Mouse (Mus musculus) embryonic facial prominence, embryonic 11.5 days (tissue): ENCODE measurements around the gene Iqschfp. TPM values are rescaled to one million over a fixed set of nuclear protein-coding genes. Genes with fewer than 3 reads are reported as not detected.

Experiments used
- ATAC-seq: fragments of 200-750 bp; cut with Nextera tagmentation; replicated peaks from 2 replicates; pipeline ENCODE4 v1.8.0; 2017; ENCODE audit warnings: low read depth; ENCODE audit not compliant: insufficient number of reproducible peaks, low FRiP score, low TSS enrichment
- DNase-seq: peaks from one replicate; pipeline ENCODE4 v3.0.0-alpha.2; 2015; ENCODE audit warnings: low spot score
- H3K27ac ChIP-seq: fragments of 300-500 bp; sonication (generic); replicated peaks from 2 replicates; pipeline ENCODE4 v1.5.1; 2014; ENCODE audit warnings: mild to moderate bottlenecking, low read depth, low read length, control low read depth
- H3K27me3 ChIP-seq: fragments of 300-500 bp; sonication (generic); 2 replicates; pipeline ENCODE4 v1.6.1; 2014; ENCODE audit warnings: mild to moderate bottlenecking, low read length, moderate library complexity, mixed read lengths; ENCODE audit not compliant: control insufficient read depth, insufficient read depth
- H3K36me3 ChIP-seq: fragments of 300-500 bp; sonication (generic); replicated peaks from 2 replicates; pipeline ENCODE4 v1.6.1; 2014; ENCODE audit warnings: low read depth, mild to moderate bottlenecking, low read length, moderate library complexity, mixed read lengths; ENCODE audit not compliant: control insufficient read depth, insufficient read depth
- H3K4me1 ChIP-seq: fragments of 300-500 bp; sonication (generic); 2 replicates; pipeline ENCODE4 v1.6.1; 2014; ENCODE audit warnings: low read length, mixed read lengths; ENCODE audit not compliant: control insufficient read depth, insufficient read depth
- H3K4me2 ChIP-seq: fragments of 300-500 bp; sonication (generic); 2 replicates; pipeline ENCODE4 v1.6.1; 2014; ENCODE audit warnings: low read depth, mild to moderate bottlenecking, control low read depth, low read length, moderate library complexity
- H3K4me3 ChIP-seq: fragments of 300-500 bp; sonication (generic); 2 replicates; pipeline ENCODE4 v1.5.1; 2014; ENCODE audit warnings: low read depth, low read length, control low read depth
- H3K9ac ChIP-seq: fragments of 300-500 bp; sonication (generic); replicated peaks from 2 replicates; pipeline ENCODE4 v1.6.1; 2014; ENCODE audit warnings: mild to moderate bottlenecking, control low read depth, low read length
- H3K9me3 ChIP-seq: fragments of 300-500 bp; sonication (generic); replicated peaks from 2 replicates; pipeline ENCODE4 v1.6.1; 2016; ENCODE audit warnings: mild to moderate bottlenecking, low read length, inconsistent platforms, mixed read lengths; ENCODE audit not compliant: control insufficient read depth
- WGBS: fragments of 180-500 bp; shearing (Covaris S2); extraction: QIAGEN DNeasy Blood & Tissue Kit; methylation state at CpG from one replicate; pipeline ENCODE4 v1.1.7; 2014; 5-methylcytosine and 5-hydroxymethylcytosine counted together
- polyA plus RNA-seq: library from polyadenylated mRNA; unstranded; fragments of >200 nt; fragmentation: Nextera tagmentation; extraction: Ambion mirVana; gene quantifications from 2 replicates; pipeline ENCODE4 v1.2.1, GENCODE M21; 2014

Iqschfp gene
- polyA plus RNA-seq, 1 experiment from 2014 or later = 0.87 TPM

- Histone ChIP-seq H3K4me3 (peak overlapping the region; percentile 54), H3K4me1 (no peaks in the 10 kb centered on the region), H3K9me3 (no peaks in the 10 kb centered on the region), H3K27ac (peak overlapping the region; percentile 61), H3K27me3 (no peaks in the 10 kb centered on the region; the same call in 1 of the 2 replicates), H3K4me2 (peak overlapping the region; percentile 97), H3K9ac (peak overlapping the region; percentile 60), H3K36me3 (no peaks in the 10 kb centered on the region)
- WGBS = 1% methylated on average over 12 of the region's 12 CpGs
- peak; percentile 66 for DNase-seq
- peak; percentile 9 for ATAC-seq
These were observed 601.1 kb downstream of the Iqschfp start for GRCm38 (mm10) chr3:68493170-68493585.

GRCm38 (mm10) chr3:68493586-68494295 is 601.7 kb downstream of the Iqschfp start:
- H3K4me1 ChIP-seq = no peaks in the 10 kb centered on the region
- WGBS = under 1% methylated on average over 66 of the region's 70 CpGs
- H3K27me3 ChIP-seq = no peaks in the 10 kb centered on the region; the same call in 1 of the 2 replicates
- peak overlapping the region; percentile 61 for H3K27ac ChIP-seq
- H3K4me2 ChIP-seq = peak overlapping the region; percentile 97
- H3K9ac ChIP-seq = peak overlapping the region; percentile 60
- DNase-seq = peak; percentile 88
- H3K4me3 ChIP-seq = peak overlapping the region; percentile 54
- ATAC-seq = peak; percentile 77
- no peaks in the 10 kb centered on the region for H3K9me3 ChIP-seq
- no peaks in the 10 kb centered on the region for H3K36me3 ChIP-seq

GRCm38 (mm10) chr3:68494296-68495095 is 602.5 kb downstream of the Iqschfp start:
- WGBS = under 1% methylated on average over 68 of the region's 68 CpGs
- Histone ChIP-seq H3K27me3 (no peaks in the 10 kb centered on the region; the same call in 1 of the 2 replicates), H3K4me1 (no peaks in the 10 kb centered on the region), H3K4me3 (peak overlapping the region; percentile 54), H3K4me2 (peak overlapping the region; percentile 97), H3K9me3 (no peaks in the 10 kb centered on the region), H3K36me3 (no peaks in the 10 kb centered on the region), H3K27ac (peak overlapping the region; percentile 65; the same call in 1 of the 2 replicates), H3K9ac (peak overlapping the region; percentile 60)
- ATAC-seq = peak; percentile 50
- DNase-seq = peak; percentile 59

GRCm38 (mm10) chr3:68495096-68495735 is 603.2 kb downstream of the Iqschfp start:
- DNase-seq = peak; percentile 68
- ATAC-seq = peak; percentile 54
- Histone ChIP-seq H3K4me2 (peak overlapping the region; percentile 97), H3K27me3 (no peaks in the 10 kb centered on the region; the same call in 1 of the 2 replicates), H3K4me1 (no peaks in the 10 kb centered on the region), H3K9me3 (no peaks in the 10 kb centered on the region), H3K9ac (peak overlapping the region; percentile 60), H3K27ac (peak overlapping the region; percentile 65), H3K4me3 (peak overlapping the region; percentile 54), H3K36me3 (no peaks in the 10 kb centered on the region)
- 0% methylated on average over 36 of the region's 38 CpGs for WGBS

GRCm38 (mm10) chr3:68495736-68496242 is 603.8 kb downstream of the Iqschfp start:
- H3K36me3 ChIP-seq = no peaks in the 10 kb centered on the region
- H3K4me2 ChIP-seq = peak overlapping the region; percentile 97
- DNase-seq (peak; percentile 63), ATAC-seq (0 out of 2 replicates have a peak, but pooled peaks have one; percentile 3)
- H3K9ac ChIP-seq = peak overlapping the region; percentile 60; the same call in 1 of the 2 replicates
- H3K4me1 ChIP-seq = no peaks in the 10 kb centered on the region
- H3K9me3 ChIP-seq = no peaks in the 10 kb centered on the region
- H3K27ac ChIP-seq = peak overlapping the region; percentile 65
- H3K4me3 ChIP-seq = peak overlapping the region; percentile 54
- WGBS = 1% methylated on average over 9 of the region's 9 CpGs
- no peaks in the 10 kb centered on the region; the same call in 1 of the 2 replicates for H3K27me3 ChIP-seq

GRCm38 (mm10) chr3:68496513-68496912 is 604.5 kb downstream of the Iqschfp start:
- Histone ChIP-seq H3K9me3 (no peaks in the 10 kb centered on the region), H3K27me3 (no peaks in the 10 kb centered on the region; the same call in 1 of the 2 replicates), H3K36me3 (no peaks in the 10 kb centered on the region), H3K4me1 (no peaks in the 10 kb centered on the region), H3K4me2 (peak overlapping the region; percentile 16; the same call in 1 of the 2 replicates), H3K27ac (no peak overlapping the region), H3K4me3 (peak overlapping the region; percentile 19; the same call in 1 of the 2 replicates), H3K9ac (no peak overlapping the region)
- ATAC-seq = no peak
- WGBS = 50% methylated on average over 6 of the region's 6 CpGs
- no peak for DNase-seq

- DNase-seq (no peak), ATAC-seq (no peak)
- no peaks in the 10 kb centered on the region for H3K36me3 ChIP-seq
- no peak overlapping the region for H3K4me3 ChIP-seq
- no peaks in the 10 kb centered on the region for H3K4me1 ChIP-seq
- no peak overlapping the region for H3K4me2 ChIP-seq
- 73% methylated on average over 6 of the region's 6 CpGs for WGBS
- H3K9ac ChIP-seq = no peak overlapping the region
- H3K27me3 ChIP-seq = no peaks in the 10 kb centered on the region
- no peaks in the 10 kb centered on the region for H3K9me3 ChIP-seq
- no peak overlapping the region for H3K27ac ChIP-seq
These were observed 607.6 kb downstream of the Iqschfp start for GRCm38 (mm10) chr3:68499532-68500152.
